Mouse (Mus musculus) CD4-positive naive resting alpha-beta T cell, adult 57 days (primary cell): Measurements from ENCODE around the gene Akap9. TPM values are rescaled to one million over a fixed set of nuclear protein-coding genes. Genes with fewer than 3 reads are reported as not detected.

Source experiments
- total RNA-seq: library from RNA; stranded (reverse); gene quantifications from one replicate; pipeline ENCODE4 v1.2.4, GENCODE M21; 2023

Gene Akap9
- total RNA-seq = 95.8 TPM

DNA sequence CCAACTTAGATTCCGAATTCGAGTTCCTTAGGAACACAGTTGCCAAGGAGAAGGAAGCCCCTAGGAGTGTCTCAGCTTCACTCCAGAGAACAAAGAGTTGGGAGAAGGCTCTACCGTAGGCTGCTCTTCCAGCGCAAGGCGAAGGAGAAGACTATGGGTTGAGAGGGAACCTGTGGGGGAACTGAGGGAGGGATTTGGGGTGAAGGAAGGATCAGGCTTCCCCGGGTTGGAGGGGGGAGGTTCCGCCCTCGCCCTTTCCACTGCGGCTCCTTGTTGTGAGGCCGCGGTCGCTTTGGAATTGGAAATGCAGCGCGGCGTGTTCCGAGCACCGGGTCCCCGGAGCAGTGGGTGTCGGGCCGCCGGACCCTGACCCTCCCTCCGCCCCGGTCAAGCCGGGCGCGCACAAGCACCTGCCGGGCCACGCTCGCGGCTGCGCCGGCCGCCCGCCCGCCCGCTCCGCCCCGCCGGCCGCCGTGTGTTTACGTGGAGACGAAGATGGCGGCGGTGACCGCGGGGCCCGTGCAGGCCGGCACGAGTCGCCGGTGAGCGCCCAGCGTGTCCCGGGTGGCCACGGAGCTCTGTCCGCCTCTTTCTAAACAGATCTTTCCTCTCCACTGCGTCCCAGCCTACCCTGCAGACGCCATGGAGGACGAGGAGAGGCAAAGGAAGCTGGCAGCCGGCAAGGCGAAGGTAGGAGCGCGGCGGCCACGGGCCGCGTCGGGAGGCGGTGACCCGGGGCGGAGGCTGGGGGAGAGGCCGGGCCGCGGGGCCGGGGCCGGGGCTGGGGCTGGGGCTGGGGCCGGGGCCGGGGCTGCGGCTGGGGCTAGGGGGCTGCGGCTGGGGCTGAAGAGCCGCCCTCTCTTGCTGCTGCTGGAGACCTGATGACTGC is at the start of gene Akap9:
Akap9 (plus strand) TSS at position 254 of the 889 bp plus-strand sequence.

DNA sequence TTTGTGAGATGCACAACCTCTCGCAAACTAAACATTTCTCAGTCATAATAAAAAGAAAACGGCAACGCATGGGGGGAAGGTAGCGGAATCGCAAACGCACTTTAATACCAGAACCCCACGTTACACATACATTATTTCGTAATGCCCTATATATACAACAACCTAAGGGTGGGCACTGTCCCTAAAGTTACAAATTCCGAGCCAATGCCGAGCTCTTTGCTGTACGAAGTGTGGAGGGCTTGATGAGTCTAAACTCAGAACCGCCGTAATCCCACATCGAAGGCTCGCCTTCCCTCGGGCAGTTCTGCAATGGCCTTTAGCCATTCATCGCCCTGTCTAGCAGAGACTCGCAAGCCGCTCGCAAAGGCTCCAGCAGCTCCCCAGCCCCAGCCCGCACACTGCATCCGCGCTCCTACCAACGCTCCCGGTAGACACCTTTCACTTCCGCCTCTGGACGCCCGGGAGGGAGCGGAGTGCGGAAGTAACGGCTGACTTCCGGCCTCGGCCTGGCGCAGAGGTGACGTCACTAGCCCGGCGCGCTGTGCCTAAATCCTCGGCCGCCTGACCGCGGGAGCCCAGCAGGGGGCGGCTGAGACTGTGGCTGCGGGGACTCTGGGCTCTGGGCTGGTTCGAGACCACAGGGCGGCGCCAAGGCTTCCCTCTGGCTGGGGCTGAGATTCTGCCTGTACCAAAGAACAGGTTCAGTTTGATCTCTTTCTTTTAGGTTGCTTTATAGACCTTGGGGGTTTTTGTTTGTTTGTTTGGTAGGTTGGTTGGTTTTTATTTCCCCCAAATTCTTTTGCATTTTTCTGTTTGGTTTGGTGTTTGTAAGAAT is 34.2 kb upstream of the Akap9 start, which contains the start of gene Mterf1a:
Mterf1a (minus strand) TSS at position 475 of the 835 bp plus-strand sequence.

DNA sequence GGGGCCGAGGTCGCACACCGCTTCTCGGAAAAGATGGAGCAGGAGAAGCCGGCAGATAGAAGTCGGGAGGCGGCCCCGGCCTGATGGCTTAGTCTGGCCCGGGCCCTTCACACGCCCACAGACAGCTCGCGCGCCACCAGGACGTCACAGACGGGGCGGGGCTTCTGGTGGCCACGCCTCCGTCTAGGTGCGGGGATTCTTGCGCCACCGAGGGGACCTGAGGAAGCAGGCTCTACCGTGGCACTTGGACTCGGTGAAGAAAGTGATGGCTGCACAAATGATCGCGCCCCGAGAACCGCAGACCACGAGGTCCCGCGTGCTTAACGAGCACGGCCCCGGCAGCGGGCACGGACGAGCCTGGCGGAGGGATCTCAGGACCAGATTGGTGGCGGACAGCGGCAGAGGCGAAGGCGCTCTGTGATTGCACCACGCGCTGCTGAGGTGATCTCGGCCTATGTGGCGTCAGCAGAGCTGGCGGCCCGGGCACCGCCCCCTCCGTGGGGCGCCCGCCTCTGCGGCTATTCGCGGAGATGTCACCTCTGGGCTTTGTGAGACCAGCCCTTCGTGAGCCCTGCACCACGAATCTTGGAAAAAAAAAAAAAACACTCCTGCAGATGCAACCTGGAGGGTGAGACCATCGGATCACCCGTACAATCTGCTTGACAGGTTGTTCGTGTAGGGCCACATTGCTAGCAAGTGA is 176.6 kb downstream of the Akap9 start, which contains the start of gene Cyp51:
Cyp51 (minus strand) TSS at position 406 of the 700 bp plus-strand sequence.

Other genes with a start within 250 kb of the Akap9 start
- gene Ankib1, start 125.1 kb upstream of the Akap9 start, total RNA-seq = 100 TPM
- gene Krit1, start 124.9 kb upstream of the Akap9 start, total RNA-seq = 88.9 TPM
- not detected for gene Lrrd1, start 82.9 kb upstream of the Akap9 start, total RNA-seq
- gene Mterf1a, start 34.1 kb upstream of the Akap9 start, total RNA-seq = 15.6 TPM
- gene Cyp51, start 176.7 kb downstream of the Akap9 start, total RNA-seq = 39.0 TPM